Mouse (Mus musculus): ENCODE measurements around the gene Lrp1. TPM values are rescaled to one million over a fixed set of nuclear protein-coding genes. Genes with fewer than 3 reads are reported as not detected.

Gene Lrp1
- total RNA-seq, 2 experiments from 2014 or later = 264 to 276 TPM

DNA sequence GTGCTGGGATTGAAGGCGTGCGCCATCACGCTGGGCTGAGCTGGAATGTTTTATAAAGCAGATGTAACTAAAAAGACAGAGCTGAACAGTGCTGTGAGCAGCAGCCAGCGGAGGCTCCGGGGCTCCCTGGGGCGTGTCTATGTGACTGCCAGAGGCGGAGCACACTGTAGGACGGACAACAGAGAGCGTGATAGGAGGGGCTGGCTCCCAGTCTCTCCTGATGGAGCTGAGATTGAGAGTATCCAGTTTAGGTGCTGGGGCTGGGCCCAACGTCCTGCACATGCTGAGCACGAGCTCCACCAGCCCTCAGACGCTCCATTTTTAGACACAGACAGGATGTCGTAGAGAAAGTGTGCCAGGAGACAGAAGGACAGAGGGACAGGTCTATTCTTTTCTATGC is 56.6 kb downstream of the Lrp1 start:
- DNase-seq (ENCODE audit: low spot score in 2 of 2) = peak in 1 of 2 experiments; percentile 25

GRCm38 (mm10) chr10:127563840-127564239 is 57.1 kb downstream of the Lrp1 start:
- DNase-seq (ENCODE audit: low spot score in 2 of 2) = no peak

DNA sequence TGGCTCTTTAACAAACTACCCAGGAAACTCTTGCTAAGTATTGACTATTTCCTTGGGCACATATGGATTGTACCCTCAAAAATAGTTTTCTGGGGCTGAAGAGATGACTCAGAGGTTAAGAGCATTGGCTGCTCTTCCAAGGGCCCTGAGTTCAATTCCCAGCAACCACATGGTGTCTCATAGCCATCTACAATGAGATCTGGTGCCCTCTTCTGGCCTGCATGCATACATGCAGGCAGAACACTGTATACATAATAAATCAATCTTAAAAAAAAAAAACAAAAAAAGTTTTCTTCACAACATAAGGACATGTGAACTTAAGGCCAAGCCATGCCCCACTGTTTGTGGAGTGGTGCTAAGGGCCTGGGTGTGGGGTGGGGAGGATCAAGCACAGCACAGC is 59.8 kb downstream of the Lrp1 start:
- DNase-seq (ENCODE audit: low spot score in 2 of 2) = no peak

DNA sequence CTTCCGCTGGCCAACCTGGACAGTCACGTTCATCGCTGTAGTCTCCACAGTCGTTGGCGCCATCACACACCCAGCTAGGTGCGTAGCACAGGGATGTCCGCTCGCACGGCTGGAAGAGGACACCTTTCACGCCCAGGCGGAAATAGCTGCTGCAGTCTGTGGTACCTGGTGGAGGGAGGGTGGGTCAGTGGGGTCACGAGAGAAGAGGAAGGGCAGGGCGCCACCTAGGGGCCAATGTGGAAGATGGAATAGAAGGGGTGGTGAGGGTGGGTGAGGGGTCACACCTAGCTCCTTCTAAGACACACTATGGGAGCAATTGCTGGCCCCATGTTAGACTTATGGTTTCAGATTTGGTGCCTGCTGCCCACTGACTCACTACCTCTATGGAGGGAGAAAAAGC is 63.6 kb downstream of the Lrp1 start:
- no peak for DNase-seq (ENCODE audit: low spot score in 2 of 2)

DNA sequence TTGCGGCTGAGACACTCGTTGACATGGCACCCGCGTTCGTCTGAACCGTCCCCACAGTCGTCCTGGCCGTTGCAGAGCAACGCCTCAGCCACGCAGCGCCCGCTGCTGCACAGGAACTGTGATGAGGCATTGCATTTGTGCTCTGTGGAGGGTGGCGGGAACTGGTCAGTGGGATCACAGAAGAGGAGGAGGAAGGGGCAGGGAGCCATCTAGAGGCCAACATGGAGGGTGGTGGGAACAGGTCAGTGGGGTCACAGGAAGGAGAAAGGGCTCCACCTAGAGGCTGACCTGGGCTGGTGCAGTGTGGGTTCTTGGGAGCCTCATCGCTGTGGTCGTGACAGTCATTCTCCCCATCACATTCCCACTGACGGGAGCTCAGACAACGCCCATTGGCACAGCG is 65.2 kb downstream of the Lrp1 start:
- no peak for DNase-seq (ENCODE audit: low spot score in 2 of 2)

GRCm38 (mm10) chr10:127549892-127550291 is 71.1 kb downstream of the Lrp1 start:
- DNase-seq (ENCODE audit: low spot score in 2 of 2) = no peak

- no peak for DNase-seq (ENCODE audit: low spot score in 2 of 2)
These were observed 72.7 kb downstream of the Lrp1 start for GRCm38 (mm10) chr10:127548236-127548635.

DNA sequence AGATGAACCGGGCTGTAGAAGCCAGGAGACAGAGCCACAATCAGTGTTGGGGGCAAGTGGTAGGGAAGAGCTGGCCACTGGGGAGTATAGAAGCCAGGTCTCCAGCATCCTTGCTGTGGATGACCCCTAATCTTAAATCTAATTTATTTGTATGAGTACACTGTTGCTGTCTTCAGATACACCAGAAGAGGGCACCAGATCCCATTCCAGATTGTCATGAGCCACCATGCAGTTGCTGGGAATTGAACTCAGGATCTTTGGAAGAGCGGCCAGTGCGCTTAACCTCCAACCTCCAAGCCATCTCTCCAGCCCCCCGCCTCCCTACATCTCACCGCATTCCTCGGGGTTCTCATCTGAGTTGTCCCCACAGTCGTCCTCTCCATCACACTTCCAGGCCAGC is 74.4 kb downstream of the Lrp1 start:
- no peak for DNase-seq (ENCODE audit: low spot score in 2 of 2)

DNA sequence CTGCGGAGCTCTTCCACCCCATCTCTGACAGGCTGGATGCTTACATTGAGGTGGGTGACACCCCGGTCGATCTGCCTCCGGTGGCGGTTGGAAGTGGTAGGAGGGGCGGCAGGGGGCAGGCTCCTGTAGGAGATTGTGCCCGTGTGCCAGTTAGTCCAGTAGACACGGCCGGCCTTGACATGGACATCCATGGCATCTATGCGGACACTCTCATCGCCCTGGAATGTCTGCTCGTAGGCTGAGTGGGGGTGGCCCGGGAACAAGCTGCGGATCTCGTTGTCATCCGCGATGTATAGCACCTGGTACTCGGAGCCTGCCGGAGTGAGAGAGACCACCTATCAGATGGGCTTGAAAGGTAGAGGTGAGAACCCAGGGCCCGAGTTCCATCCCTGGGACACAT is 76.6 kb downstream of the Lrp1 start:
- no peak for DNase-seq (ENCODE audit: low spot score in 2 of 2)

DNA sequence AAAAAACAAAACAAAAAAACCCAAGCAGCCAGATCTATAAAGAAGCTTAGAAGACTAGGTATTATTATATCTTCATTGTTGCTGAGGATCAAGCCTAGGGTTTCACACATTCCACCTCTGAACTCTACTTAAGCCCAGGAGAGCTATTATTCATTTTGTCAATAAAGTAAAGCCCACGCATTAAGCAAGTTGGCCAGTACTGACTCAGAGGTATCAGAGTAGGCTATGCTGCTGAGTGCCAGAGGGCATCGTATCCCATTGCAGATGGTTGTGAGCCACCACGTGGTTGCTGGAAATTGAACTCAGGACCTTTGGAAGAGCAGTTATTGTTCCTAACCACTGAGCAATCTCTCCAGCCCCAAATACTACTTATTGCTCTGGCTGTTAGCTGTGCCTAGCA is 77.0 kb downstream of the Lrp1 start:
- DNase-seq (ENCODE audit: low spot score in 2 of 2) = no peak

DNA sequence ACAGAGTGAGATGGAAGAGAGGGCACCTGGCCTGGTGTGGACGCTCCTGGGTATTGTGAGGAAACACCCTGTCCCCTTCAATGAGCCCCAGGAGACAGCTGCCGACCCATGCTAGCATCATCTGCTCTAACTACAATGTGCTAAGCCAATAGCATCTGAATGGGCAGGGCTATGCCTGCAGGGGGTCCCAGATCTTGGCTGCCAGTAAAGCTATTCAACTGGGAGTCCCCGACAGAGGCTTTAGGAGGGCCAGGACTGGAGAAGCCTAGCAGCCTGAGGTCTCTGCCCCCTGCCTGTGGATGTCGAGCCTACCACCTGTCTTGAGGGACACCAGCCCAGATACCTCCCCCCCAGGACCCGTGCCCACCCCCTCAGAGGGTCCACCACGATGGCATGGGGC is 78.2 kb downstream of the Lrp1 start:
- DNase-seq (ENCODE audit: low spot score in 2 of 2) = no peak

GRCm38 (mm10) chr10:127542084-127542483 is 78.9 kb downstream of the Lrp1 start:
- DNase-seq (ENCODE audit: low spot score in 2 of 2) = peak in 1 of 2 experiments; percentile 35

DNA sequence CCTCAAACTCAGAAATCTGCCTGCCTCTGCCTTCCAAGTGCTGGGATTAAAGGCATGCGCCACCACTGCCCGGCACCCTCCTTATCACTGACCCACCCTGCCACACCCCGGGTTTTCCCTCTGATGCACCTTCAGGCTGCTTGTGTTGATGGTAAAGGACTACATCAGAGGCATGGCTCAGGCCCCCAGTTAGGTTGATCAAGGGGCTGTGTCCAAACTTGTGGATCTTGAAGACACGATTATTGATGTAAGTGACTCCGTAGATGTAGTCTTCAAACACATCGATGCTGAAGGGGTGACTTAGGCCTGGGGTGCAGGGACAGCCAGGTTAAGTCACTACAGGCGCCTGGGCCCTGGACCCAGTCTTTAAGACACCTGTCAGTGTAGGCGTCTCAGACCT is 79.4 kb downstream of the Lrp1 start:
- DNase-seq (ENCODE audit: low spot score in 2 of 2) = no peak

DNA sequence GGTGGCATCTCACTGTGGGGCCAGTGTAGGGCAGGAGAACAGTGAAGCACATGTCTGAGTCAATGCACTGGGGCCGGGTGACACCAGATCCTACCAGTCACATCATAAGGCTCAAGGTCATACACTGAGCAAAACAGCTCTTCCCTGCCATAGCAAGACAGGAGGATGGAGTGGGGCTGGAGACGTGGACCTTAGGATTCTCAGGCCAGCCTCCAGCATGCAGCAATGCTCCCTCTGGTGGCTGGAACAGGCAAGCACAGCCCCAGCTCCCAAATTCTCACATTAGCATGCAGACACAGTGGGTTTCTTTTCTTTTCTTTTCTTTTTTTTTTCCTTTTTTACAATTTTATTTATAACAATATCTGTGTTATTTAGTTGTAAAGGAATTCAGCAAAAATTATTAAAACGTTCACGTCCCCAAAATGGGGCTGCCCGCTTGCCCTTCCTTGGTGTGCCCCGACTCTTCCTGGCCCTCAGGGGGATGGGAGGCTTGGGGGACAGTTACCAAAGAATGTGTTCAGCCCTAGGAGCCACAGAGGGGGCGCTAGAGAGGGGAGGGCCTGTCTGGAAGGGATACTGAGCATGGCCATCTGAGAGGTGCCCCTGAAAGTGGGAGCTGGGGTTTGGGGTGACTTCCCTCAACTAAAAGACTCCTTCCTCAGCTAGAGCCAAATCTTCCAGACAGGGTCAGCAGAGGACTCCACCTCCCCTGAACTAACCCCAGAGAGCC is 82.9 kb downstream of the Lrp1 start:
- peak; percentile 79 to 82 for DNase-seq (ENCODE audit: low spot score in 2 of 2)

DNA sequence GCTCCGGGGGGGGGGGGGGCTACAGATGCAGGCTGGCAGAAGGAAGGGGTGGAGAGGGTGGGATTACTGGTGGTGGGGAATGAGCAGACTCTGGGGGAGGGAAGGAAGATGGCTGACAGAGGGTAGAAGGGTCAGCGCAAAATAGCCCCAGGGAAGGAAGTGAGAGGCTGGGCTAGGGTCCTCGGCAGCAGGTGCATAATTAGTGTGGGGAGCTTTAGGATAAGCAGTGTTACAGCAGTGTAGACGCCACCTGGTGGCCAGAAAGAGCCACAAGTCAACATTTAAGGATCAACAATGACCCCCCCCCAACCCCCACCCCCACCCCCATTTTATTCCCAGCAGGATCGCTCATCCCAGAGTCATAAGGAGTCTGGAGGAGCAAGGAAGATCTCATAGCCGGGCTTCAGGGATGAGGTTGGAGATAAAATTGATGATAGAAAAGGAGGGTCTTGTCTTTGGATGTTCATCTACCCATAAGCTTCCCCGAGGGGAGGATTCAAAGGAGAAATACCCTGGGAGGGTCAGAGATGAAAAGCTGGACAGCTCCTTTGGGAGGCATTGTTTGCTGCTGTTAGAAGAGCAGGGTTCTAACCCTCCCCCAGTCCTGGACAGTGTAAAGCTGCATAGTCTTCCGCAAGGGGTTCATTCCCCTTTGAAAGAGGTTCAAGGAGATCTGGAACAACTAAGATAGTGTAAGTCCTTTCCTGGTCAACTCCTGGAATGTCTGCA is 84.2 kb downstream of the Lrp1 start:
- DNase-seq (ENCODE audit: low spot score in 2 of 2) = peak in 1 of 2 experiments; percentile 38

GRCm38 (mm10) chr10:127534929-127535384 is 86.0 kb downstream of the Lrp1 start:
- DNase-seq (ENCODE audit: low spot score in 2 of 2) = no peak

- no peak for DNase-seq (ENCODE audit: low spot score in 2 of 2)
These were observed 86.7 kb downstream of the Lrp1 start, which contains the start of gene Nxph4 for GRCm38 (mm10) chr10:127534036-127534928. Nxph4 (minus strand) TSS chr10:127534559.

- DNase-seq (ENCODE audit: low spot score in 2 of 2) = no peak
These were observed 89.4 kb downstream of the Lrp1 start for GRCm38 (mm10) chr10:127531548-127531947.

DNA sequence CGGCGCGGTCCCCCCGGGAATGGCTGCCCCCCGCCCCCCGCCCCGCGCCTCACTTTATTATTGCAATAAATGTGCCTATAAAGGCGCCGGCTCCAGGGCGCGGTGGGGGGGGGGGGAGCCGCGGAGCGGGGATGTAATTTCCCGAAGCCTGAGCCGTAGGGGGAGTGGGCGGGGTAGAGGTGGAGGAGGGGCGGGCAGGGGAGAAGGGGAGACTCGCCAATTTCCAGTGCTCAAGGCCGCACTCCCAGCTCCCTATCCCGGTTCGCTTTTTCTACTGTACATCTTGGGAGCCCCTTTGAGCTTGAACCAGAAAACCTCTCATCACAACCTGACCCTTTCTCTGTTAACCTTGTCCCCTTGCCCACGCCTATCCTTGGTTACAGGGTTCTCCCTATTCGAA is 90.0 kb downstream of the Lrp1 start:
- DNase-seq (ENCODE audit: low spot score in 2 of 2) = no peak

DNA sequence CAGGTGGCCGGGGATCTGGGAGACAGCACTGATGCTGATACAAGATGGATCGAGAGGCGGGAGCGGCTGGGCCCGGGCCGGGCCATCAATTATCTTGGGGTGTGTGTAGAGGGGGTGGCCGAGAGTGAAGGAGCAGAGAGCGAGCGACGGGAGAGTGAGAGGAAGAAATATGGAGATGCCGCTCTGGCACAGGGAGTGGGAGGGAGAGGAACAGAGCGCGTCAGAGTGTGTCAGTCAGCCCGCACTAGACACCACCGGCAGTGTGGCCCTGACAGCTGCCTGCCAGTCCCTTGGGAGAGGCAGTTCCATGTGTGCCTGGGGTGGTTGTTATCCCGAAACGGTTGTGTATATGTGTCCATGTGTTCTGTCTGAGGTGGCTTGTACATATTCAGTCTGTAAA is 93.5 kb downstream of the Lrp1 start:
- DNase-seq (ENCODE audit: low spot score in 2 of 2) = no peak

GRCm38 (mm10) chr10:127526681-127527080 is 94.3 kb downstream of the Lrp1 start:
- peak in 1 of 2 experiments; percentile 36 for DNase-seq (ENCODE audit: low spot score in 2 of 2)

GRCm38 (mm10) chr10:127526048-127526447 is 94.9 kb downstream of the Lrp1 start:
- DNase-seq (ENCODE audit: low spot score in 2 of 2) = no peak

All from left cerebral cortex, adult 18-20 months (tissue).